8 mouse cellular contexts compared by ENCODE assay signal in genomic region chr12:69185371-69185770, GRCm38 (mm10). TPM values are rescaled to one million over a fixed set of nuclear protein-coding genes. Genes with fewer than 3 reads are reported as not detected.
DNase-seq lines count a peak whose midpoint lies in the region; ATAC-seq and TF ChIP-seq lines count a peak whose summit lies in the region.

No protein-coding gene starts in this region.

- no peaks in the 10 kb centered on the region for H3K9me3 ChIP-seq in lung, postnatal 0 days (ENCODE audit: low read length)
- no peaks in the 10 kb centered on the region for H3K9me3 ChIP-seq in limb, embryonic 11.5 days (ENCODE audit: control insufficient read depth, low read length)

- peak overlapping the region; percentile 97 for H3K4me2 ChIP-seq in lung, postnatal 0 days (replicated peaks; ENCODE audit: low read depth, low read length)
- peak overlapping the region; percentile 94 for H3K4me2 ChIP-seq in limb, embryonic 11.5 days (ENCODE audit: low read depth, severe bottlenecking)

- TF ChIP-seq CTCF in cerebellum, adult 2 months (IDR thresholded peaks at IDR 0.05; ENCODE audit: borderline replicate concordance, insufficient read depth, low read depth, low read length) = no peak
- TF ChIP-seq CTCF in lung, postnatal 0 days (IDR thresholded peaks at IDR 0.05) = no peak
- no peak for TF ChIP-seq CTCF in small intestine, adult 2 months (IDR thresholded peaks at IDR 0.05; ENCODE audit: extremely low read depth, insufficient read length, insufficient replicate concordance, low read depth, low read length)

- H3K36me3 ChIP-seq in lung, postnatal 0 days (ENCODE audit: insufficient read depth, low read length) = no peaks in the 10 kb centered on the region
- peaks cover 7% of the 10 kb centered on the region for H3K36me3 ChIP-seq in limb, embryonic 11.5 days (ENCODE audit: control insufficient read depth, insufficient read depth, low read length)
- peaks cover 12% of the 10 kb centered on the region for H3K36me3 ChIP-seq in small intestine, adult 2 months (ENCODE audit: control insufficient read depth, insufficient read depth, low read length)

- ATAC-seq in lung, postnatal 0 days = no peak
- ATAC-seq in limb, embryonic 11.5 days (ENCODE audit: insufficient number of reproducible peaks, low FRiP score, low TSS enrichment, low read depth) = no peak

- 44% methylated on average over 7 of the region's 7 CpGs for WGBS in cerebellum, adult 2 months
- 62% methylated on average over 7 of the region's 7 CpGs for WGBS in lung, postnatal 0 days
- 81% methylated on average over 7 of the region's 7 CpGs for WGBS in limb, embryonic 11.5 days
- 23% methylated on average over 7 of the region's 7 CpGs for WGBS in small intestine, adult 2 months

- peak overlapping the region; percentile 84; the same call in 1 of the 2 replicates for H3K9ac ChIP-seq in lung, postnatal 0 days (replicated peaks; ENCODE audit: low read depth)
- H3K9ac ChIP-seq in limb, embryonic 11.5 days (ENCODE audit: low read length) = peak overlapping the region; percentile 89; the same call in 1 of the 2 replicates

- peaks cover 6% of the 10 kb centered on the region; the same call in 1 of the 2 replicates for H3K4me1 ChIP-seq in cerebellum, adult 2 months (ENCODE audit: control insufficient read depth, insufficient read depth, low read length)
- H3K4me1 ChIP-seq in lung, postnatal 0 days (ENCODE audit: insufficient read depth, low read depth, low read length) = peaks cover 10% of the 10 kb centered on the region; the same call in 1 of the 2 replicates
- peaks cover 7% of the 10 kb centered on the region for H3K4me1 ChIP-seq in limb, embryonic 11.5 days (ENCODE audit: control insufficient read depth, insufficient read depth, low read length)
- peaks cover 10% of the 10 kb centered on the region; the same call in 1 of the 2 replicates for H3K4me1 ChIP-seq in small intestine, adult 2 months (ENCODE audit: control insufficient read depth, insufficient read depth, insufficient read length, low read length)

- peak overlapping the region; percentile 81 for H3K4me3 ChIP-seq in cerebellum, adult 2 months (replicated peaks; ENCODE audit: insufficient read depth, low read depth, low read length)
- peak overlapping the region; percentile 91 for H3K4me3 ChIP-seq in lung, postnatal 0 days (ENCODE audit: low read depth, low read length)
- peak overlapping the region; percentile 93 for H3K4me3 ChIP-seq in limb, embryonic 11.5 days (ENCODE audit: low read depth, low read length)
- peak overlapping the region; percentile 84 for H3K4me3 ChIP-seq in small intestine, adult 2 months (ENCODE audit: low read depth, low read length)

- DNase-seq in cerebellum, adult 2 months = no peak
- DNase-seq in cerebellum, adult 11-12 months = no peak
- no peak for DNase-seq in lung, postnatal 0 days (ENCODE audit: low spot score)
- DNase-seq in lung, adult 18-20 months = no peak
- DNase-seq in limb, embryonic 11.5 days (ENCODE audit: low spot score) = no peak
- no peak for DNase-seq in MN1 (ENCODE audit: low spot score)
- DNase-seq in cerebellum, adult 18-20 months = no peak

- H3K27ac ChIP-seq in cerebellum, adult 2 months (ENCODE audit: insufficient read depth, low read length) = no peak overlapping the region
- H3K27ac ChIP-seq in lung, postnatal 0 days (ENCODE audit: low read length) = peak overlapping the region; percentile 94; the same call in 1 of the 2 replicates
- no peak overlapping the region for H3K27ac ChIP-seq in limb, embryonic 11.5 days (replicated peaks; ENCODE audit: low read depth, low read length)
- H3K27ac ChIP-seq in small intestine, adult 2 months (ENCODE audit: insufficient read depth, low read depth, low read length) = peak overlapping the region; percentile 73

- TF ChIP-seq EP300 in lung, postnatal 0 days (IDR thresholded peaks at IDR 0.05) = no peak

- H3K27me3 ChIP-seq in cerebellum, adult 2 months (ENCODE audit: control insufficient read depth, insufficient read depth, low read length) = no peaks in the 10 kb centered on the region
- H3K27me3 ChIP-seq in lung, postnatal 0 days (replicated peaks; ENCODE audit: insufficient read depth, low read length) = no peaks in the 10 kb centered on the region
- H3K27me3 ChIP-seq in limb, embryonic 11.5 days (ENCODE audit: control insufficient read depth, insufficient read depth, low read length) = no peaks in the 10 kb centered on the region
- no peaks in the 10 kb centered on the region for H3K27me3 ChIP-seq in small intestine, adult 2 months (ENCODE audit: control insufficient read depth, insufficient read depth, low read length)

- TF ChIP-seq POLR2A in cerebellum, adult 2 months (IDR thresholded peaks at IDR 0.05; ENCODE audit: borderline replicate concordance, insufficient read depth, low read length) = no peak
- TF ChIP-seq POLR2A in small intestine, adult 2 months (IDR thresholded peaks at IDR 0.05; ENCODE audit: low read depth, low read length) = no peak

RNA-seq across cellular contexts. Expression of gene Mgat2, which starts 1.4 kb away (rescaled TPM):
- 15.9 and 16.4 TPM in 2 replicates for polyA plus RNA-seq in cerebellum, adult 2 months (2012; rRNA removed)
- polyA plus RNA-seq in lung, postnatal 0 days (2015; fragmentation: Nextera tagmentation; extraction: Ambion mirVana) = 45.7 and 50.0 TPM in 2 replicates
- polyA plus RNA-seq in limb, embryonic 11.5 days (2014; fragmentation: Nextera tagmentation; extraction: Ambion mirVana) = 32.3 and 33.6 TPM in 2 replicates
- polyA plus RNA-seq in small intestine, adult 2 months (2012; rRNA removed) = 19.1 and 20.6 TPM in 2 replicates

RNA-seq across cellular contexts. Expression of gene Rpl36al, which starts 1.5 kb away (rescaled TPM):
- polyA plus RNA-seq in cerebellum, adult 2 months (2012; rRNA removed) = 321 and 360 TPM in 2 replicates
- polyA plus RNA-seq in lung, postnatal 0 days (2015; fragmentation: Nextera tagmentation; extraction: Ambion mirVana) = 481 and 510 TPM in 2 replicates
- 561 and 598 TPM in 2 replicates for polyA plus RNA-seq in limb, embryonic 11.5 days (2014; fragmentation: Nextera tagmentation; extraction: Ambion mirVana)
- polyA plus RNA-seq in small intestine, adult 2 months (2012; rRNA removed) = 59.3 and 66.4 TPM in 2 replicates

RNA-seq across cellular contexts. Expression of gene Gm49383, which starts 11.5 kb away (rescaled TPM):
- polyA plus RNA-seq in cerebellum, adult 2 months (2012; rRNA removed) = 2.0 and 3.2 TPM in 2 replicates
- polyA plus RNA-seq in lung, postnatal 0 days (2015; fragmentation: Nextera tagmentation; extraction: Ambion mirVana) = 7.9 and 8.2 TPM in 2 replicates
- 41.6 and 45.6 TPM in 2 replicates for polyA plus RNA-seq in limb, embryonic 11.5 days (2014; fragmentation: Nextera tagmentation; extraction: Ambion mirVana)
- polyA plus RNA-seq in small intestine, adult 2 months (2012; rRNA removed) = 0.51 and 1.6 TPM in 2 replicates

RNA-seq across cellular contexts. Expression of gene Dnaaf2, which starts 12.9 kb away (rescaled TPM):
- polyA plus RNA-seq in cerebellum, adult 2 months (2012; rRNA removed) = 2.5 and 2.6 TPM in 2 replicates
- 5.8 and 6.3 TPM in 2 replicates for polyA plus RNA-seq in lung, postnatal 0 days (2015; fragmentation: Nextera tagmentation; extraction: Ambion mirVana)
- 15.0 and 16.2 TPM in 2 replicates for polyA plus RNA-seq in limb, embryonic 11.5 days (2014; fragmentation: Nextera tagmentation; extraction: Ambion mirVana)
- 0.50 and 0.93 TPM in 2 replicates for polyA plus RNA-seq in small intestine, adult 2 months (2012; rRNA removed)

RNA-seq across cellular contexts. Expression of gene Lrr1, which starts 16.8 kb away (rescaled TPM):
- polyA plus RNA-seq in cerebellum, adult 2 months (2012; rRNA removed) = 0.15 TPM in 1 of 2 replicates, not detected in the other
- 1.9 and 2.3 TPM in 2 replicates for polyA plus RNA-seq in lung, postnatal 0 days (2015; fragmentation: Nextera tagmentation; extraction: Ambion mirVana)
- 30.1 and 30.9 TPM in 2 replicates for polyA plus RNA-seq in limb, embryonic 11.5 days (2014; fragmentation: Nextera tagmentation; extraction: Ambion mirVana)
- 0.60 and 0.90 TPM in 2 replicates for polyA plus RNA-seq in small intestine, adult 2 months (2012; rRNA removed)

Comparison
In these comparisons a context has a peak if more than half of its experiments do, and no peak if none do; other contexts are left out.
1. H3K27ac ChIP-seq: peak in lung, postnatal 0 days (single experiment) and small intestine, adult 2 months (single experiment); none in cerebellum, adult 2 months (single experiment) and limb, embryonic 11.5 days (single experiment).
2. Peak in every context shown above with its lines, with median percentiles within 50 percentile points of each other: H3K4me3 ChIP-seq.